Mouse (Mus musculus) T-helper 1 cell (primary cell): ENCODE measurements around the gene U2af1l4.

ENCODE experiments used
- in situ Hi-C: fragments of 300-600 bp; cut with MboI, MseI; formaldehyde crosslinking; loops from one replicate; pipeline ENCODE4 v1.15.1; 2025; ENCODE audit warnings: high pct_unique_total_duplicates

U2af1l4 gene

GRCm38 (mm10) chr7:30586455-30587020, 23.4 kb downstream of the U2af1l4 start:
- in situ Hi-C loops, result no loop called here

GRCm38 (mm10) chr7:30587842-30588667, 25.0 kb downstream of the U2af1l4 start:
- in situ Hi-C loops, result no loop called here

GRCm38 (mm10) chr7:30588676-30589434, 25.8 kb downstream of the U2af1l4 start, which contains the start of gene Kmt2b:
TSS of gene Kmt2b (minus strand) at chr7:30588726.
- in situ Hi-C loops, result no loop called here

- in situ Hi-C loops, result no loop called here
These were observed 26.6 kb downstream of the U2af1l4 start for GRCm38 (mm10) chr7:30589435-30590301.

GRCm38 (mm10) chr7:30590927-30591604, 28.0 kb downstream of the U2af1l4 start:
- in situ Hi-C loops, result no loop called here

- in situ Hi-C loops, result no loop called here
These were observed 28.5 kb downstream of the U2af1l4 start for GRCm38 (mm10) chr7:30591605-30591951.

GRCm38 (mm10) chr7:30592772-30593423, 29.8 kb downstream of the U2af1l4 start:
- in situ Hi-C loops, result no loop called here

- in situ Hi-C loops, result no loop called here
These were observed 30.7 kb downstream of the U2af1l4 start for GRCm38 (mm10) chr7:30593579-30594509.

- in situ Hi-C loops, result loop anchor here (5.0 kb wide), 1 partner anchor 817 kb away; no protein-coding TSS in a partner anchor
These were observed 31.5 kb downstream of the U2af1l4 start for GRCm38 (mm10) chr7:30594510-30595024.

GRCm38 (mm10) chr7:30596093-30596492, 33.0 kb downstream of the U2af1l4 start:
- in situ Hi-C loops, result loop anchor here (5.0 kb wide), 1 partner anchor 819 kb away; no protein-coding TSS in a partner anchor

- in situ Hi-C loops, result loop anchor here (5.0 kb wide), 1 partner anchor 820 kb away; no protein-coding TSS in a partner anchor
These were observed 33.7 kb downstream of the U2af1l4 start for GRCm38 (mm10) chr7:30596811-30597210.

GRCm38 (mm10) chr7:30598786-30599185, 35.7 kb downstream of the U2af1l4 start, which contains the start of gene Zbtb32:
TSS of gene Zbtb32 (minus strand) at chr7:30598909.
- in situ Hi-C loops, result loop anchor here (5.0 kb wide), 1 partner anchor 821 kb away; no protein-coding TSS in a partner anchor

GRCm38 (mm10) chr7:30599933-30600353, 36.8 kb downstream of the U2af1l4 start:
- in situ Hi-C loops, result loop anchor here (5.0 kb wide), 1 partner anchor 823 kb away; no protein-coding TSS in a partner anchor

GRCm38 (mm10) chr7:30600651-30601050, 37.5 kb downstream of the U2af1l4 start:
- in situ Hi-C loops, result no loop called here

GRCm38 (mm10) chr7:30602583-30602982, 39.5 kb downstream of the U2af1l4 start:
- in situ Hi-C loops, result no loop called here

- in situ Hi-C loops, result no loop called here
These were observed 41.3 kb downstream of the U2af1l4 start for GRCm38 (mm10) chr7:30604424-30604823.

GRCm38 (mm10) chr7:30604944-30605343, 41.8 kb downstream of the U2af1l4 start:
- in situ Hi-C loops, result no loop called here

- in situ Hi-C loops, result no loop called here
These were observed 44.7 kb downstream of the U2af1l4 start for GRCm38 (mm10) chr7:30607706-30608309.
